Mouse (Mus musculus): ENCODE results near the gene Ddah1. TPM values are rescaled to one million over a fixed set of nuclear protein-coding genes. Genes with fewer than 3 reads are reported as not detected.

Ddah1 gene
- total RNA-seq, 2 experiments from 2014 or later: 2.4 TPM

DNA sequence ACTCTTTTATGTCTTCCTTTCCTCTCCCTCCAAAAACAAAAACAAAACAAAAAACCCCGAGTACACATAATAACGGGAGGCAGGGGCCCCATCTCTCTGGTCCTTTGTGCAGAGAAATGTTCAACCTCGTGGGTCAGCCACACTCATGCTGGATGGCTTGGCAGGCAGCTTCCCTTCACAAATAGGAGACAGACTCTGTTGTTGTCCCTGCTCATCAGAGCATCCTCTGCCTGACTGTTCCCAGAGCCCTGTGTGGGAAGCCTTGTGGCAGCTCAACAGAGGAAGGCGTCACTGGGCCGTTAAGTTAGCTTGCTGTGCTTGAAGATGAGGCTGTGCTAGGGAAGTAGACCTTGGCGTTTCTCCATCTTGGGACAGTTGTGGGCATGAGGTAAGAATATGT is 58.8 kb downstream of the Ddah1 start:
- no peak for DNase-seq

DNA sequence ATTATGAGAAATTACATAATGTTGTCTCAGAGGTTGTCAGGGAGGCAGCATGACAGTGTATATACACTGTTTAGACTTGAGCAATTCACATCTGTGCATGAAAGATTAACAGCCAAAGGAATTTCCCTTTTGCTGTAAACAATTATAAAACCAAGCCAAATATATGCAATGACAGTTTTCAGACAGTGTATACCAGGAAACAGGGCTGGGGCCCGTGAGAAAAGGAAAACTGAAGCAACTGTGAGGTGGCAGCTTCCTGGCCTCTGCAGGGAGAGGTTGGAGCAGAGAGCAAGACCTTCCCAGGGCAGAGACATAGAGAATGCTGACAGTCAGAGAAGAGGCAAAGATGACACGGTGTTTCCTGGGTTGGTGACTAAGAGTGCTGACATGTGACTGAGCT is 62.0 kb downstream of the Ddah1 start:
- DNase-seq: no peak

DNA sequence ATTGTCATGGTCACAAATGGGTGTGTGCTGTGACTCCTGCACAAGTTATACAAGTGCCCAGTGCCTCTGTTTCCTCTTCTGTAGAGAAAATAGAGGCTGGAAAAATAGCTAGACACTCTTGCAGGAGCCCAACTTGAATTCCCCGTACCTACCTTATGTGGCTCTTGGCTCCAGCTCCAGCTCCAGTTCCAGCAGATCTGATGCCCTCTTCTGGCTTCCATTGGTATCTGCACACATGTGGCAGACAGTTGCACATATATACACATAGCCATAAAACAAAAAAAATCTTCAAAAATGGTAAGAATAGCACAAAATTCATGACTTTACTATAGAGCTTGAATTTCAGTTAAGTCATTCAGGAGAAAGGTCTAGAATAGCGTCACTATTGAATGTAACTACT is 62.5 kb downstream of the Ddah1 start:
- DNase-seq: no peak

DNA sequence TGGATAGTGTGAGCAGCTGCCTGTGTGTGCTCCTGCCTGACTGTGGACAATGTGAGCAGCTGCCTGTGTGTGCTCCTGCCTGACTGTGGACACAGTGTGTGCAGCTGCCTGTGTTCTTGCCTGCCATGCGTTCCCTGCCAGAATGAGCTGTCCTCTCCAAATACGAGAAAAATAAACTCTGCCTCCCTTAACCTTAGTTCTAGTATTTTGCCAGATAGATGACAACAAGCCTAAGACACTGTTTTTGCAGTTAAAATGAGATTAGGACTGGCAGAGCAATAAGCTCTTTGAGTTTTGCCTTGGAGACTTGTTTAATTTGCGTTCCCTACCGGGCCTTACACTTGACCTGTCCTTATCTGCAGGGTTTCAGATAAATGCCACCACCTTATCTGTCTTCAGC is 63.7 kb downstream of the Ddah1 start:
- no peak for DNase-seq

DNA sequence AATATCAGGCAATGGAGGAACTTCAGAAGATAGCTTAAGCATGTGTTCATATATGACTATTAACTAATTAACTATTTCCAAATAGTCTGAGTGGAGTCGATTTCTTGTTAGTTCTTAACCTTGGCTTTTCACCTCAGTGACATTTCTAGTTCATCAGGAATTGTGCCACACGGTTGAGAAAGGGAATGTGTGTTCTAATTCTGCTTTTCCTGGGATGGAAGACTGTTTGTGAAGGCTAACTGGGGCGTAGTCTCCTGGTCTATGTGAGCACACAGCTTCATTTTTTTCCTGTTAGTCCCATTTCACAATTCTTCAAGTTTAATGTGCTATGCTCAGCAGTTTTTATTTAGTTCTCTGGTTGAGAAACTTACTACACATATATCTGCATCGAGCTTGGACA is 65.2 kb downstream of the Ddah1 start:
- DNase-seq: no peak

DNA sequence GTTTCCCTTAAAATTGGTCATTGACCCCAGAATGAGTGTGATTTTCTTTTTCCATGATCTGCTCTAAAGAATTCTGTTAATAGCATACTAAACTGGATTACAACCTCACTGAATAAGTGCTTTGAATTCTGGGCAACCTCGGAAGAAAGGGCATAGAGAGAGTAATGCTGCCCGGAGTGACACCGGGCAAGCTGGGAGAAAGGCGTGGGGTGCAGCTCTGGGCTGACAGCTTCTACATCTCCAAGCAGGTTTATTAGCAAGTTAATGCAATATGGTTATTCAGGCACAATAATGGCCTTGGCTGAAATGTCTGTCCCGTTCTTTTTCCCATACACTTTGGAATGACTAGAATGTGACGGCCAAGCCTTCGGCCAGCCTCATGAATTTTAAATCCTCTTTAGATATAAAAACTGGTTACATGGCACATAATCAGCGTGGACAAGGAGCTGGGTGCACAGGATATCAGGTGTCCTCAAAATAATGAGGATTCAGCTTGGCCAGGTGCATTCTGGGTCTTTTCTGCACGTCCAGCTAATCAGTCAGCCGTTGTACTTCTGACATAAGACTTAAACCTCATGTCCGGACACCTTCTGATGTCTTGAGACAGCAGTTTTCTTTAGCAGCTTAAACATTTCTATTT is 67.1 kb downstream of the Ddah1 start:
- DNase-seq: no peak

DNA sequence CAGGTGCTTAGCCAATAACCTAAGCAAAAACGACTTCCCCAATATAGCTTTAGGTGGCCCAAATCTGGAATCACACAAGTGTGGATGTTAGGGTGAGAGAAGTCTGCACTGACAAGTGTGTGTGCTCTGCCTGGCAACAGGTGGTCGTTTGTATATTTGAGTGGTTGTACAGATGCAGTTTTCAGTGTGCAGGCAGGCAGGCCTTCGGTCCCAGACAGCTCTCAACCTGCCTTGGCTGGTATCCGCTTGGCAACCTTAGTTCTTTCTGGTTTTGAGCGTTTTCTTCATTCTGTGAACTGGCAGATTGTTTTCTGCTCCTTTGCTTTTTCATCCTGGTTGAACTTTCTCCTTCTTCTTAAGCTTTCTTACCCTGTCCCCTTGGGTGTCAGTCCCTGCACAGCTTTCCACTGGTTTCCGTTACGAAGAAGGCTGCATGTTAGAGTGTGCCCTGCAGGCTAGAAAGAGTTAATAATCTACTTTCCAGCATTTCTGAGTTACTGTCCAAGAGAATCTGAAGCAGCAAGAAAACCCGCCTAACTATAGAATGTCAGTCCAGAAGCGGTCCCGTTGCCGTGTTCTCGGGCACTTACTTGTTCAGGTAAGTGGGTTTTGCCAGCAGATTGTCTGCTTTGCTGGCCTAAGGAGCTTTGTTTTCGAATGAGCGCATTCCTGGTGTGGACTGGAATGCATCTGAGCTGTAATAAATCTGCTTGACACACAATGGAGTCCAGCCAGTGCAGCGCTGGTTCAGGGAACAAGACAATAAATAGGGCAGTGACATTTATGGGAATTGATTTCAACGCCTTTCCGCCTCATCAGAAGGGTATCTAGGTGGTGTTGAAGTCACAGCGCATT is 68.9 kb downstream of the Ddah1 start:
- DNase-seq: peak; percentile 62 to 71

DNA sequence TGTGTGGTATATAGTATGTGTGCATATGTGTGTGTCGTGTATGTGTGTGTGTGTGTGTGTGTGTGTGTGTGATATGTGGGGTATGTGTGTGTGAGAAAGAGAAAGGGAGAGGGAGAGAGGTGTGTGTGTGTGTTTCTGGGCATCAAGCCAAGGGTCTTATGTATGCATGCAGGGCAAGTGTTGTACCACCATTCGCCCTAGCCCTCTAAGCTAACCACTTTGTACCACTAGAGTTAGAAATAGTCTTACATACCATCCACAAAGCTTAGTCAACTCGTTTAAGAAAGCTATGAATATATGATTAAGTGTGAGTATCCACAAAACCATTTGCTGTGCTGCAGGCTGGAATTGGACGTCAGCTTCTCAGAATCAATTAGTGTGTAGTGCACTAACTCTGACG is 70.4 kb downstream of the Ddah1 start:
- no peak for DNase-seq

DNA sequence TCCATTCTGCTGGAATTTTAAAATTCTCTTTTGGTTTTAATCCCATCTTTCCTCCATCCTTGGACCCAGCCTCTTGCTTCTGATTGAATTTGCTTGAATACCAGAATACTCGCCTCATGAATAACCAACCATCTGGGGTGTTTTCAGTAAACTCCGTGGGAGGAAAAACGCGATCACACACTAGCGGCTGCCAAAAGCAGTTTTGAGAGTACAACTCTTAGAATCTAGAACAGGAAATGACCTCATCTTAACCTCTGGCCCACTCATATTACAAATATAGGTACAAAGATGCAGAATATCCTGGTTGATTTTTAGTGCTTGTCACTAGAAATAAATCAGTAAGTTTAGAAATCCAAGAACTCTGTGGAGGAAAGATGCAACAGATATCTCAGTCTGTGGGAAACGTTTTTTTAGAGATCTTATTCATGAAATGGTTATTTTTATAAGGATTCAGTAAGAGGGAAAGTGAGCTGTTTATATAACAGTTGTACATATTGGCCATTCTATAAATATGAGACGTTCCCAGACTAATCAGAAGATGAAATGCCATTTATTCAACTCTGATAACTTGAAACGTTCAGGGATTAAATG is 75.6 kb downstream of the Ddah1 start:
- no peak for DNase-seq

DNA sequence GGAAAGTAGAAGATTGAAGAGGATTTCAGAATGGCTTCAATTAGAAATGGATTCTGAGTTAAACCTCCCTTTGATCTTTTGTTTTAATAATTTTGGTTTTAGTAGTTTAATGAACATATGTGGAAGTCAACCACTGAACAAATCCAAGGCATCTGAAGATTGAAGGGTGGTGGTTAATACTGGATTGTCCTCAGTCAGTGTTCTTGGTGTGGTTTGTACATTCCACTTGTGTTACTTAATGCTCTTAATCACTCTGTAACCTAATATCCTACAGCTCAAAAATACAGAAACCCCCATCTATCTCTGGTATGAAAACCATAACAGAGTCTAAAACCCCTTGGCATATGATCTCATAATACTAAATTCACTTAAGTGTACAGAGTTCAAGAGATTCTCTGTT is 79.8 kb downstream of the Ddah1 start:
- DNase-seq: no peak

DNA sequence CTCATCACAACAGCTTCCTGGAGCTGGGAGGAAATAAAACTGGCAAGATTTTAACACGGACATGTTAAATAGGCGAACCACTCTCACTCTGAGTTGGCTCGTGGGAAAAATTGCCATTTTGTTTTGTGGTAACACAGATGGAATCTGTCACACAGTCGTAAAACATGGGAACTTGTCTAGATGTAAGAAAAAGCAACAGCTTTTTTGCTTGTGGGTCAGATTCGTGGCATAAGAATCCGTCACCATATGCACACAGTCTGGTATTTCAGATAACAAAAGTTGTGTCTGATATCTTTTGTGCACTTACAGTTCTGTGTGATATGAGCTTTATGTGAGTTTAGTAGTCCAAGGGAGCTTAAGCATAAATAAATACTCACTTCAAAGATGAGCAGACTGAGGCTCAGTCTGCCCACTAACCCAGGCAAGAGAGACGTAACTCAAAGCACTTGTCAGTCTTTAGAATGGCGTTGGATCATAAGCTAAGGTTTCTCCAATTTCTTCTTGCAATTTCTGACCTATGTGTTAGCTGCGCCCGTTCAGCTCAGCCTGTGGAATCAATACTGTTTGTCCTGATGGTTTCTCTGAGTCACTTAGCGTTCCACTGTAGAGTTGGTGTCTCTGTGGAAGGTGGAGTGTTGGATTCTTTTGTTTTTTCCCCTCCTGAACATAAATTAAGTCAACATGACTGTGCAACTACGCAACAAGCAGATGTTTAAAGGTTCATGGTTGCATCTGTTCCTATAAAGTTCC is 83.7 kb downstream of the Ddah1 start:
- no peak for DNase-seq

DNA sequence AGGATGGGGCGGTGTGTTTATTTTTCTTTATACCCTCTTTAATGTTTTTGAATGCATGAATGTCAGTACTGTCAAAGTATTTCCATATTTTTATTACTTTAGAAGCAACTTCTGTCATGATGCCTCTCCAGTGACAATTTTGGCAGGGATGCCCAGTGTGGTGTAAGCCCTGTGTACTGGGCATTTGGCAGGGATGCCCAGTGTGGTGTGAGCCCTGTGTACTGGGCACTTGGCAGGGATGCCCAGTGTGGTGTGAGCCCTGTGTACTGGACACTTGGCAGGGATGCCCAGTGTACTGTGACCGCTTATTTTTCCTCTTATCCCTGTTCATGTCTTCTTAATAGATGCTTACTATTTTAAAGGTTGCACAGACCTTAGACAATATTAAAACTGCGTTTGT is 85.4 kb downstream of the Ddah1 start:
- DNase-seq: peak in 1 of 2 experiments; percentile 23

DNA sequence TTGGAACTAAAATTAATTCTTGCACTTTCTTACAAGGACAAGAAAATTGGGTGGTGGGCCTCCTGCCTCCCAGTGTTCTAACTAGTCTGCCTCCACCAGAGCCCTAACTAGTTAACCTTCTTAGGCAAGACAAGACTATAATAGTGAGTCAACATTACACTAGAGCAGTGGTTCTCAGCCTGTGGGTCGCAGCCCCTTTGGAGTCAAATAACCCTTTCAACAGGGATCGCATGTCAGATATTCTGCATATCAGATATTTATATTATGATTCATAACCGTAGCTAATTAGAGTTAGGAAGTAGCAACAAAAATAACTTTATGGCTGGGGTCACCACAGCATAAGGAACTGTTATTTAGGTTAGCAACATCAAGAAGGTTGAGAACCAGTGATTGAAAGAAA is 86.4 kb downstream of the Ddah1 start:
- DNase-seq: no peak

DNA sequence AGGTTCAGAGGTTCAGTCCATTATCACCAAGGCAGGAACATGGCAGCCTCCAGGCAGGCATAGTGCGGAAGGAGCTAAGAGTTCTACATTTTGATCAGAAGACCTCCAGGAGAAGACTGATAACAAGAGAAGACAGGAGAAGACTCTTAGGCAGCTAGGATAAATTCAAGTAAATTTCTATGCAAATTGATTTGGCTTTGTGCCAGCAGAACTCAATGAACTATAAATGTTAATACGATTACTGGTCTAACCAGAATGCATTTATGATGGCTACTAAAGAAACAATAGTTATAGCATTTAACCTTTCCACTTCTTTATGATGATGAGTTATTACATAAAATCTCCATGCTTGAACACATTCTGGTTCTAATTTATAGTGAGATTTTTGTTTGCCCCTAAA is 87.8 kb downstream of the Ddah1 start:
- no peak for DNase-seq

DNA sequence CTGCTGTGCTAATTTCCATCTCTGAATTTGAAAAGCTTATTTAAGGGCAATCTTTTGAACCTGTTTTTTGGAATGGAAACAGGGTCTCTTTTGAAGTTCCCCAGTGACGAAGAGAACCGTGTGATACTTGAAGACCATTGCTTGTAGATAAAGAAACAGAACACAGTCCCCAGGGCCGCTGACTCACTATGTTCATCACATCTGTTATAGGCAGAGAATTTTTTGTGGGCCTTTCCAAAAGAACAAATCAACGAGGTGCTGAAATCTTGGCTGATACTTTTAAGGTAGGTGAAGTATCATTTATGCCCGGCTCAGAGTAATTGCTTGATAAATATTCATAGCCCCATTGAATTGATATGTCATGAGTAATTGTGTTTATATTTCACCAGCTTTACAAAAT is 93.6 kb downstream of the Ddah1 start:
- DNase-seq: no peak

DNA sequence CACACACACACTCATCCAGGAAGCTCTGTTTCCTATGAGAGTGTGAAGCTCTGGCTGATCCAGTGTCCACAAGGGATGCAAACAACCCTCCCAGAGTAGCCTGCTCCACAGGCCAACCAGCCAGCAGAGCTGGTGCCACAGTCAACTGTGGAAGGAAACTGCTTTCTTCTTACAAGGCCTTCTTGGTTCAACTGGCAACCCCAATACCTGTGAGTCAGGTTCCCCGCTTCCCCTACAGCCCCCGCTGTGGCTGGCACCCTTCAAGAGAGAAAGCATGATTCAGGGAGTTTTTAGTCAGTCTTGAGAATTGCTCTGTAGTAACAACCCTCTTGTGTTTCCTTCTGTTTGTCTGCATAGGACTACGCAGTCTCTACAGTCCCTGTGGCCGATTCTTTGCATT is 94.3 kb downstream of the Ddah1 start:
- no peak for DNase-seq

DNA sequence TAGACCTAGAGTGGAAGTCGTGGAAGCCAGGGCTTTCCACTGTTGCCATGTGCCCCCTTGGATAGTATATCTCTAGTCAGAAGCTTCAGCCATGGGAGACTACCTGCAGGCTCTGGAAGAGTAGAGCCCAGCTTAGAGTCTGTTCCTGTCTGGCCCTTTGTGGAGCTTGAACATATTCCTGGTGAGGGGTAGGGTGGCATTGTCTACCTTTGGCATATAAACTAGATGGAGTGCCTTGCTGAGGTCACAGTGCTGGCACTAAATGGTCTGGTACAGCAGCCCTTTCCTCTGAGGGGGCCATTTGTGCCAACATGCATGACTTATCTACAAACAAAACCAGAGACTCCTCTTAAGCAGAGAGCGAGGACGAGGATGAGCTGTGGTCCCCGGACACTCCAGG is 95.2 kb downstream of the Ddah1 start:
- no peak for DNase-seq

DNA sequence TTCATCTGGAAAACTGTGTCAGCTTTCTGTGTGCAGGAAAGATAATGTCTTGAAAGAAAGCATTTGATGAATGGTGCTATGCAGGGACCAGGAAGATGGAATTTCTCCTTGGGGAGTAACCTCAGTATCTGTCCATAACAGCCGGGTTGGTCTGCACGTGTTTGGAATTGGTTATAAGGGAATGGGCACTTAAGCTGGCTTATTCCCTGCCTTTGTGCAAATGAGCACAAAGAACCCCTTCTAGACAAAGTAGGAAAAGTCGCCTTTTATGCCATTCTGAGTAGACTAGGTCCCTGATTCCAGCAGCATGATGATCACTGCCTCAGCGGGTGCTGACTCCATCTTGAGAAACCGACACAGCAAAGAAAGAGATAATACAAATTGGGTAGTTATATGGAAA is 96.0 kb downstream of the Ddah1 start:
- DNase-seq: no peak

DNA sequence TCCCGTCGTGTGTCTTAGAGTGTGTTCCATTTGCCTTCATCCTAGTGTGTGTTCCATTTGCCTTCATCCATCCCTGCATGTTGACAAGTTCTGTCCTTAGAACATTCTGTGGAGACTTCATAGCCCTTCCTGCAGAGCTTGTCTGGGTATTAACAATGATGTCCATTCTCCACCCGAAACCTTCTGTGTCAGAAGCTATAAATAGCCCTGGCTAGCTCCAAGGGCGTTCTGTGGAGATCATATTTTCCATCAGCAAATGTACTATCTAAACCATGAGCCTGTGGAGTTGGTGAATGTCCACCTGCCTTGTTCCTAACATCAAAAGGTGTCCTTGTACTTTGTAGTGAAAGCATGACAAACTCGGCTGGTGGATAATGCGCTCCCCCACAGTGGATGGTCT is 96.8 kb downstream of the Ddah1 start:
- DNase-seq: no peak

DNA sequence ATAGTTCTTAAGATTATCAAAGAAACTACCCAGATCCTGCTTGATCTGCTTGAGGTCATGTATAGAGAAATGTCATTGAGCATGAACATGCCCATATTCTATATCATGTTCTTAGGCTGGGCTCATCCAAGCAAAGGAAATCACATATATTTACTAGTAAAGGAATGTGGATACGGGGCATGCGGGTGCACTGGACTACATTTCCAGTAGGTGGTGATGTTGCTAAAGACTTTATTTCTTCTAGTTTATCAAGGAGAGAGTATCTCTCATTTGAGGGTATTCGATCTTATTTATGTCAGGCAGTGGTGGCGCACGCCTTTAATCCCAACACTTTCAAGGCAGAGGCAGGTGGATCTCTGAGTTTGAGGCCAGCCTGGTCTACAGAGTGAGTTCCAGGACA is 99.9 kb downstream of the Ddah1 start:
- no peak for DNase-seq

DNA sequence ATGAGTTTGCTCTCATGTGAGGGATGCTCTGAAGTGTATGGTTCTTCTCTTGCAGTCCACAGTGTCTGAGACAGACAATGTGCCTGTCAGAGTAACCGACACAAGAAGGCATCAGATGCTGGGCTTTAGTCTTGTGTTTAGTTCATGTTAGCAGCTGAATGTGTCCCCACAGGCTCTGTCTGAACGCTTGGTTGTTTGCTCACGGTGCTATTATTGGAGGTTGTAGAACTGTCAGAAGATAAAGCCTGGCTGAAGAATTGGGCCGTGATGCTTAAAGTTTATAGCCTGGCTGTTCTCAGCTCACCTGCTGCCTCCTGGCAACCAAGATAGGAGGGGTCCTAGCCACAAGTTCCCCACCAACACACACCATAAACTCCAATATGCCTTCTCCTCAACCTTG is 104.0 kb downstream of the Ddah1 start:
- DNase-seq: no peak

DNA sequence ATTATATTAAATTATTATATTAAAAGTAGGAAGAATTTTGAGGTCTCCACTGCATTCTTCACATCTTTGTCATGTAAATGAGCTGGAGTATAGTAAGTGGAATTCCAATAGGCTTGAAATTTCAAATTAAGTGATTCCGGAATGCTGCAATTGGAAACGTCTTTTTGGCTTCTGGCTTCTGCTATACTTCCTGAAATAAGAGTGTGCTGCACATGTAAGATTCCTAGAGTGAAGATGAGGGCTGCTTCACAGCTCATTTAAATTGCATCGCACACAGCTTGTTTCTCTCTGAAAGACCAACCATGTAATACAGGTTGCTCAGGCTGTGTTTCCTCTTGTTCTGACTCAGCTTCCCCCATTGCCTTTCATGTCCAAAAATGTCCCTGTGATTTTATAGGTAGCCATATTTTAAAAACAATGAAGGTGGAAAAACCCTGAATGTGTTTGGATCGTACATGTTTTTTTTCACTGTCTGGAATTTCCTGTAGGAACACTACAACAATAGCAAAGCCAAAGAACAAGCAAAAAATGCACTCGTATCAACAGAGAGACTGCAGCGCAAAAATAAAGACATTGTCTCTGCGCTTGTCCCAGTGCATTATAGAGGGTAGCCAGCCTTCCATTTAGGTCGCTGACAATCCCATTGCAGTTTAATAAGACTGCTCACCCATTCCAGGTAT is 105.7 kb downstream of the Ddah1 start:
- no peak for DNase-seq
